Mouse (Mus musculus) heart, embryonic 14.5 days (tissue): ENCODE data around the gene Defb48. TPM values are rescaled to one million over a fixed set of nuclear protein-coding genes. Genes with fewer than 3 reads are reported as not detected.

Source experiments
- ATAC-seq: fragments of 200-750 bp; cut with Nextera tagmentation; 2 replicates; pipeline ENCODE4 v1.8.0; 2017; ENCODE audit warnings: low read depth, moderate TSS enrichment; ENCODE audit not compliant: insufficient number of reproducible peaks, insufficient read depth, low FRiP score
- H3K27ac ChIP-seq, 2 experiments: fragments of 200-500 bp in 1 of 2; fragments of 300-500 bp in 1 of 2; sonication (generic) in 1 of 2; replicated peaks in 1 of 2; 2 replicates each; pipeline ENCODE4 v1.5.1; 2012 to 2014; ENCODE audit warnings: low read depth in 2 of 2, low read length in 2 of 2, control low read depth in 1 of 2, mild to moderate bottlenecking in 1 of 2, mixed read lengths in 1 of 2; ENCODE audit not compliant: control insufficient read depth in 1 of 2, insufficient read depth in 1 of 2
- H3K27me3 ChIP-seq: fragments of 300-500 bp; sonication (generic); 2 replicates; pipeline ENCODE4 v1.6.1; 2014; ENCODE audit warnings: mild to moderate bottlenecking, low read length, control low read depth; ENCODE audit not compliant: control insufficient read depth, insufficient read depth
- H3K36me3 ChIP-seq: fragments of 300-500 bp; sonication (generic); 2 replicates; pipeline ENCODE4 v1.6.1; 2014; ENCODE audit warnings: mild to moderate bottlenecking, control low read depth, low read length, mixed read lengths; ENCODE audit not compliant: control insufficient read depth, insufficient read depth
- H3K4me1 ChIP-seq, 2 experiments: fragments of 200-500 bp in 1 of 2; fragments of 300-500 bp in 1 of 2; sonication (generic) in 1 of 2; 2 replicates each; pipeline ENCODE4 v1.6.1; 2012 to 2014; ENCODE audit warnings: low read length in 2 of 2, control low read depth in 1 of 2, mixed read lengths in 1 of 2; ENCODE audit not compliant: control insufficient read depth in 2 of 2, insufficient read depth in 2 of 2
- H3K4me2 ChIP-seq: fragments of 300-500 bp; sonication (generic); 2 replicates; pipeline ENCODE4 v1.6.1; 2014; ENCODE audit warnings: mild to moderate bottlenecking, low read length
- H3K4me3 ChIP-seq, 2 experiments: fragments of 200-500 bp in 1 of 2; fragments of 300-500 bp in 1 of 2; sonication (generic) in 1 of 2; 2 replicates each; pipeline ENCODE4 v1.5.1; 2012 to 2014; ENCODE audit warnings: low read length in 2 of 2, mild to moderate bottlenecking in 2 of 2, control low read depth in 1 of 2, low read depth in 1 of 2, moderate library complexity in 1 of 2; ENCODE audit not compliant: control insufficient read depth in 1 of 2, insufficient read depth in 1 of 2
- H3K9ac ChIP-seq: fragments of 300-500 bp; sonication (generic); 2 replicates; pipeline ENCODE4 v1.6.1; 2014; ENCODE audit warnings: mild to moderate bottlenecking, low read length
- H3K9me3 ChIP-seq: fragments of 300-500 bp; sonication (generic); 2 replicates; pipeline ENCODE4 v1.6.1; 2016; ENCODE audit warnings: low read length, control low read depth; ENCODE audit not compliant: control insufficient read depth
- WGBS: fragments of 180-500 bp; shearing (Covaris S2); extraction: QIAGEN DNeasy Blood & Tissue Kit; methylation state at CpG from one replicate; pipeline ENCODE4 v1.1.7; 2014; 5-methylcytosine and 5-hydroxymethylcytosine counted together
- polyA plus RNA-seq: library from polyadenylated mRNA; unstranded; fragments of >200 nt; fragmentation: Nextera tagmentation; extraction: Ambion mirVana; gene quantifications from 2 replicates; pipeline ENCODE4 v1.2.1, GENCODE M21; 2014

The Defb48 gene
- polyA plus RNA-seq: not detected in 2 replicates

- Histone ChIP-seq H3K4me2 (no peak within 1 kb of the TSS), H3K36me3 (no peaks in the 10 kb centered on the region), H3K27ac (no peak within 1 kb of the TSS), H3K9ac (no peak within 1 kb of the TSS), H3K4me1 (no peaks in the 10 kb centered on the region), H3K9me3 (no peaks in the 10 kb centered on the region), H3K4me3 (no peak within 1 kb of the TSS), H3K27me3 (no peaks in the 10 kb centered on the region)
- no peak for ATAC-seq
- WGBS: 67% methylated on average over 1 of the region's 1 CpGs
Observed at GRCm38 (mm10) chr14:62984410-62984809, at the start of gene Defb48. Gene Defb48, minus strand, starts transcription at chr14:62984510.

DNA sequence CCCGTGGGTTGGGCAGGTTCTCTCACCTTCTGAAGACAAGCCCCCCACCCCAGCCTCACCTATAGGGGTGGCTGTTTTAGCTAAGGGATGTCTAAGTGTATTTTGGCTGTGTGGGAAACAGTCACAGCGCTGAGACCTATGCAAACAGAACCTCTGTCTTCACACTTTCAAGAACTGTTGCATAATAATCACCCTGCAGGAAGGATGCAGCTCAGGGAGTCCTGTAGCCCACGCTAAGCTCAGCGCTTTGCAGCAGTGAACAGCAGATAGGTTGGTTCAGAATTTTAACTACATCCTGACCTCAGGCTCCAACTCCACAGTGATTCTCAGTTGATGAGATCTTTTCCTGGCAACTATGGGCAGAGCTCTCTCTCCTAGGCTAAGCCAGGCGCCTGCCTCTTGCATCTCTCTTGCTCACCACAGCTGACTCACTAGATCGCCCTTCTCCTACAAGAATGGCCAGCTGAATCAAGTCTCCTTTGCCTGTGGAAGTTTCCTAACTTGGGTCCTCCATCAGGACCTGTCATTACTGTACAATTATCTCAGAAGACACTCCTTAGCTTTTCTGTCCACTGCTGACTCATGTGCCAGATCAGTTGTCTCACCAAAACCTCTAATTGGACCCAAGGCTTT is 36.3 kb upstream of the Defb48 start:
- WGBS: 42% methylated on average over 6 of the region's 6 CpGs
- no peak for ATAC-seq
- 0 out of 2 replicates have a peak, but pooled peaks cover 3% of the 10 kb centered on the region for H3K27me3 ChIP-seq
- H3K4me2 ChIP-seq: no peak overlapping the region
- H3K4me1 ChIP-seq: peaks cover 2 to 6% of the 10 kb centered on the region in 2 experiments; a peak in 3 of 4 replicates
- H3K9me3 ChIP-seq: no peaks in the 10 kb centered on the region
- H3K4me3 ChIP-seq: no peak overlapping the region
- H3K36me3 ChIP-seq: no peaks in the 10 kb centered on the region
- no peak overlapping the region for H3K9ac ChIP-seq
- H3K27ac ChIP-seq: no peak overlapping the region

DNA sequence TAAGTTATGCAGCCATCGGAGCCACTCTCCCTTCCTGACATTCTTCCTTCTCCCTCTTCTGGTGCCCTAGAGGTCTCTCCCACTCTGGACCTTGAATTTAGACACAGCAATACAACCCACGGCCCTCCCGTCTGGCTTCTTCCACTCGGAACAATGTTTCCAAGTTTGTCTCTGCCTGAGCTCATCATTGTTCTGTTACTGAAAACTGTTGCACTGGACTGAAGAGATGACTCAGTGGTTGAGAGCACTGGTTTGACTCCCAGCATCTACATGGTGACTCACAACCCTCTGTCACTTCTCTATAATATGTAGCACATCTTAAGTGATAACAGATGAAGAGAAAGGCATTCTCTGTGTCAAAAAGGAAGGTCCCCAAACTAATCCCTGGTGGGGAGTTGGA is 30.4 kb upstream of the Defb48 start:
- Histone ChIP-seq H3K9ac (no peak overlapping the region), H3K27me3 (0 out of 2 replicates have a peak, but pooled peaks cover 3% of the 10 kb centered on the region), H3K27ac (no peak overlapping the region), H3K4me2 (no peak overlapping the region), H3K4me3 (no peak overlapping the region), H3K4me1 (no peaks in the 10 kb centered on the region; a peak in 1 of 4 replicates), H3K36me3 (no peaks in the 10 kb centered on the region), H3K9me3 (peaks cover 3% of the 10 kb centered on the region; the same call in 1 of the 2 replicates)
- WGBS: 57% methylated on average over 4 of the region's 4 CpGs
- ATAC-seq: no peak

DNA sequence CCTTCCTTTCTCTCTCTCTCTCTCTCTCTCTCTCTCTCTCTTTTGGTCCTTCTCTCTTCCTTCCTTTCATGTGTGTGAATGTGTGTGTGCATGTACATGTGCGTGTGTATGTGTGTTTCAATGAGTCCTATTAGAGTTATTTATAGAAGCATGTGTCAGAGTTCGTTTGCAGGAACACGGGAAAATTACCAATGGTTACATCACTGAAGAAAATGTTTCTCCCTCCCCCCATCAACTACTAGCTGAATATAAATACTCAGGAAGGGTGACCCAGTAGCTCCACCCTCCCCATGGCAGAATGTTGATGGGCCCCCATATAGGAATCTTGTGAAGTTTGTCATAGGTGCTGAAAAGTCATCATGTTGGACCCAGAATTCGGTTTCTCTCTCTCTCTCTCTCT is 28.8 kb upstream of the Defb48 start:
- H3K27ac ChIP-seq: no peak overlapping the region

GRCm38 (mm10) chr14:63011471-63011870 is 27.2 kb upstream of the Defb48 start, which contains the start of gene Defb43:
Gene Defb43, plus strand, starts transcription at chr14:63011771.
- no peak for ATAC-seq
- peaks cover 3% of the 10 kb centered on the region; the same call in 1 of the 2 replicates for H3K9me3 ChIP-seq
- H3K27me3 ChIP-seq: no peaks in the 10 kb centered on the region
- no peaks in the 10 kb centered on the region for H3K36me3 ChIP-seq
- no peak within 1 kb of the TSS for H3K9ac ChIP-seq
- 91% methylated on average over 5 of the region's 5 CpGs for WGBS
- no peak within 1 kb of the TSS for H3K4me3 ChIP-seq
- H3K27ac ChIP-seq: no peak within 1 kb of the TSS
- no peaks in the 10 kb centered on the region for H3K4me1 ChIP-seq
- no peak within 1 kb of the TSS for H3K4me2 ChIP-seq

More for the DNA sequence above, 28.8 kb upstream of the Defb48 start:
- ATAC-seq: no peak
- H3K4me2 ChIP-seq: no peak overlapping the region
- H3K4me3 ChIP-seq: no peak overlapping the region
- 53% methylated on average over 4 of the region's 4 CpGs for WGBS
- H3K27me3 ChIP-seq: 0 out of 2 replicates have a peak, but pooled peaks cover 3% of the 10 kb centered on the region
- no peak overlapping the region for H3K9ac ChIP-seq
- peaks cover 3% of the 10 kb centered on the region; the same call in 1 of the 2 replicates for H3K9me3 ChIP-seq
- no peaks in the 10 kb centered on the region for H3K4me1 ChIP-seq
- no peaks in the 10 kb centered on the region for H3K36me3 ChIP-seq

GRCm38 (mm10) chr14:63002588-63002987 is 18.3 kb upstream of the Defb48 start:
- no peak overlapping the region for H3K4me2 ChIP-seq
- no peaks in the 10 kb centered on the region for H3K27me3 ChIP-seq
- no peak overlapping the region for H3K9ac ChIP-seq
- H3K4me3 ChIP-seq: no peak overlapping the region
- H3K9me3 ChIP-seq: no peaks in the 10 kb centered on the region
- ATAC-seq: peak; percentile 75; the same call in 1 of the 2 replicates
- H3K4me1 ChIP-seq: peaks cover 2 to 9% of the 10 kb centered on the region in 2 experiments; a peak in 3 of 4 replicates
- no peaks in the 10 kb centered on the region for H3K36me3 ChIP-seq
- 31% methylated on average over 2 of the region's 2 CpGs for WGBS
- H3K27ac ChIP-seq: peak overlapping the region in 1 of 2 experiments; percentile 77; a peak in 2 of 4 replicates

DNA sequence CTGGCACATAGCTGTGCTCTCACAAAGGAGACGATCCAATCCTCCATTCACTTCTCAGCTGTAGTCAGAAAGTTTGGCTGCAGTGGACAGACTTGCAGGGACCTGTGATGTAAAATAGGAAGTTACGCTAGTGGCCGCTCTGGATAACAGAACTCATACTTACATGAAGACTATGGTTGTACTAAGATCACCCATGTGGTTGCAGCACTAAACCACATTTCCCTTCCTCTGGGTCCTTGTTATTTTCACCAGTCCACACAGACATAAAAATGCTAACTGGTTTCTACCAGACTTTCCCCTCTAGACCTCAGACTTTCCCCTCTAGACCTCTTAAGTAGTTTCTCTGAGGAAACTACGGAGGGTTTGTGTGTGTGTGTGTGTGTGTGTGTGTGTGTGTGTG is 14.7 kb upstream of the Defb48 start:
- ATAC-seq: no peak
- Histone ChIP-seq H3K4me1 (peaks cover 2 to 9% of the 10 kb centered on the region in 2 experiments; a peak in 3 of 4 replicates), H3K4me3 (no peak overlapping the region), H3K27ac (no peak overlapping the region), H3K9me3 (no peaks in the 10 kb centered on the region), H3K27me3 (no peaks in the 10 kb centered on the region), H3K36me3 (no peaks in the 10 kb centered on the region), H3K4me2 (no peak overlapping the region), H3K9ac (no peak overlapping the region)
- 94% methylated on average over 4 of the region's 4 CpGs for WGBS
